Mouse (Mus musculus) hindbrain, embryonic 13.5 days (tissue): Measurements from ENCODE around the gene Gm48552. TPM values are rescaled to one million over a fixed set of nuclear protein-coding genes. Genes with fewer than 3 reads are reported as not detected.
A peak's percentile ranks its signal among the peaks of the same experiment; 100 is the strongest.

Source experiments
- ATAC-seq: fragments of 200-750 bp; cut with Nextera tagmentation; 2 replicates; pipeline ENCODE4 v1.8.0; 2017; ENCODE audit warnings: moderate TSS enrichment; ENCODE audit not compliant: low FRiP score
- H3K27ac ChIP-seq: fragments of 300-500 bp; sonication (generic); 2 replicates; pipeline ENCODE4 v1.5.1; 2015; ENCODE audit warnings: inconsistent platforms, mild to moderate bottlenecking, moderate library complexity
- H3K27me3 ChIP-seq: fragments of 300-500 bp; sonication (generic); 2 replicates; pipeline ENCODE4 v1.6.1; 2015; ENCODE audit warnings: mild to moderate bottlenecking, inconsistent platforms
- H3K36me3 ChIP-seq: fragments of 300-500 bp; sonication (generic); 2 replicates; pipeline ENCODE4 v1.6.1; 2015; ENCODE audit warnings: mild to moderate bottlenecking, inconsistent platforms
- H3K4me1 ChIP-seq: fragments of 300-500 bp; sonication (generic); replicated peaks from 2 replicates; pipeline ENCODE4 v1.6.1; 2015; ENCODE audit warnings: inconsistent platforms
- H3K4me2 ChIP-seq: fragments of 300-500 bp; sonication (generic); 2 replicates; pipeline ENCODE4 v1.6.1; 2015; ENCODE audit warnings: inconsistent platforms, mild to moderate bottlenecking, moderate library complexity
- H3K4me3 ChIP-seq: fragments of 300-500 bp; sonication (generic); 2 replicates; pipeline ENCODE4 v1.5.1; 2015; ENCODE audit warnings: mild to moderate bottlenecking, inconsistent platforms
- H3K9ac ChIP-seq: fragments of 300-500 bp; sonication (generic); 2 replicates; pipeline ENCODE4 v1.6.1; 2015; ENCODE audit warnings: mild to moderate bottlenecking, inconsistent platforms
- H3K9me3 ChIP-seq: fragments of 300-500 bp; sonication (generic); 2 replicates; pipeline ENCODE4 v1.6.1; 2016; ENCODE audit warnings: inconsistent platforms
- WGBS: fragments of 180-500 bp; shearing (Covaris S2); methylation state at CpG from one replicate; pipeline ENCODE4 v1.1.7; 2015; 5-methylcytosine and 5-hydroxymethylcytosine counted together
- polyA plus RNA-seq: library from polyadenylated mRNA; unstranded; fragments of >200 nt; fragmentation: Nextera tagmentation; extraction: Ambion mirVana; gene quantifications from 2 replicates; pipeline ENCODE4 v1.2.1, GENCODE M21; 2015

Gene Gm48552
- polyA plus RNA-seq, 1 experiment from 2014 or later = 2.0 TPM

GRCm38 (mm10) chr10:81351678-81352291, 37.0 kb upstream of the Gm48552 start:
- Histone ChIP-seq H3K4me3 (no peak overlapping the region), H3K4me2 (no peak overlapping the region), H3K36me3 (no peaks in the 10 kb centered on the region), H3K4me1 (peaks cover 21% of the 10 kb centered on the region), H3K27ac (no peak overlapping the region), H3K9ac (no peak overlapping the region), H3K9me3 (no peaks in the 10 kb centered on the region), H3K27me3 (peaks cover 27% of the 10 kb centered on the region)
- WGBS = 30% methylated on average over 9 of the region's 9 CpGs
- no peak for ATAC-seq

GRCm38 (mm10) chr10:81354738-81355477, 33.9 kb upstream of the Gm48552 start:
- H3K27me3 ChIP-seq = peaks cover 14% of the 10 kb centered on the region
- no peaks in the 10 kb centered on the region for H3K36me3 ChIP-seq
- WGBS = 68% methylated on average over 9 of the region's 9 CpGs
- no peak overlapping the region for H3K27ac ChIP-seq
- no peak for ATAC-seq
- no peaks in the 10 kb centered on the region for H3K9me3 ChIP-seq
- H3K4me1 ChIP-seq = peaks cover 24% of the 10 kb centered on the region
- no peak overlapping the region for H3K4me3 ChIP-seq
- H3K4me2 ChIP-seq = no peak overlapping the region
- H3K9ac ChIP-seq = no peak overlapping the region

DNA sequence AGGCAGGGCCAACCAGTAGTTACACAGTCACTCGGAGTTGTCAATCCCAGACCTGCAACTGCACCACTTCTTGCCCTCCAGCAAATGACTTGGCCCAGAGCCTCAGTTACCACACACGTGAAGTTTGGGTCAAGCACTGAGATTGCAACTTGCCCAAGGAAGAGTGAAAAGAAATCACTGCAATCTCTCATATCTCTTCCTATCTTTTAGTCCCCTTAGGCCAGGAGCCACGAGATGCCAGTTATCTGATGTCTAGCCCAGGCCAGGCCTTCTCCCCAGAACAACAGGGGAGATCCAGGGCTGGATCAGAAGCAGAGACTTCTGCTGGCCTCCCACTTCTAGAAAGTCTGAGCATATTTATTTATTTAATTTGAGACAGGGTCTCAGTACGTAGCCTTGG, 33.3 kb upstream of the Gm48552 start:
- Histone ChIP-seq H3K4me3 (no peak overlapping the region), H3K36me3 (no peaks in the 10 kb centered on the region), H3K27me3 (peaks cover 14% of the 10 kb centered on the region), H3K4me2 (no peak overlapping the region), H3K4me1 (peaks cover 24% of the 10 kb centered on the region), H3K9ac (no peak overlapping the region), H3K9me3 (no peaks in the 10 kb centered on the region), H3K27ac (no peak overlapping the region)
- no peak for ATAC-seq
- 87% methylated on average over 4 of the region's 4 CpGs for WGBS

DNA sequence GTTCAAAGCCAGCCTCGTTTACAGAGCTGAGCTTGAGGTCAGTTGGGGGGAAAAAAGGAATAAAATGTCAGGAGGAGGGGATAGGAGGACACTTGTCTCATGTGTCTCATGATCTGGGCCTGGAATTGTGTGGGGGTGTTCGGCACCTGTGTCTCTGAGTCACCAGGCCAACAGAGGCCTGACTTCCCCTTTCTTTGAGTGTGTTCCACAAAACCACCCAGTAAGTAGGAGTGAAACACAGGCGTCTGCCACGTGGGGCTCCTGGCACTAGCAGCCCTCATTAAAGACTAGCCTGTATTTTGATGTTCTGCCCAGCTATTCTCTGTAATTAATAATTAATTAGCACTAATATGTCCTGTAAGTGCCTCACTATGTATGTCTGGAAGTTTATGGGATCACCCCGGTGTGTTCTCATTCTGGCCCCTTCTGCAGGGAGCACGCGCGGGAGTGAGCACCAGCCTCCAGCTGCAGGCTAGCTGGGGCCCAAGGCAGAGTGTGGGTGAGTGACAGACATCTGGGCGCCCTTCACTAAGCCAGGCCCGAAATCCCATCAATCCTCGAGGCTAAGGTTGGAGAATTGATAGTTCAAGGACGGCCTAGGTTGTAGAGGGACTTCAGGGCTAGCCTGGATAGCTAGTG, 32.3 kb upstream of the Gm48552 start:
- no peak overlapping the region for H3K4me3 ChIP-seq
- H3K4me1 ChIP-seq = peaks cover 32% of the 10 kb centered on the region
- peaks cover 6% of the 10 kb centered on the region; the same call in 1 of the 2 replicates for H3K36me3 ChIP-seq
- 0 out of 2 replicates have a peak overlapping the region, but pooled peaks have one; percentile 91 for H3K4me2 ChIP-seq
- no peaks in the 10 kb centered on the region for H3K9me3 ChIP-seq
- 57% methylated on average over 12 of the region's 12 CpGs for WGBS
- ATAC-seq = peak; percentile 9; the same call in 1 of the 2 replicates
- no peak overlapping the region for H3K27ac ChIP-seq
- peak overlapping the region; percentile 0; the same call in 1 of the 2 replicates for H3K9ac ChIP-seq
- peaks cover 14% of the 10 kb centered on the region for H3K27me3 ChIP-seq

DNA sequence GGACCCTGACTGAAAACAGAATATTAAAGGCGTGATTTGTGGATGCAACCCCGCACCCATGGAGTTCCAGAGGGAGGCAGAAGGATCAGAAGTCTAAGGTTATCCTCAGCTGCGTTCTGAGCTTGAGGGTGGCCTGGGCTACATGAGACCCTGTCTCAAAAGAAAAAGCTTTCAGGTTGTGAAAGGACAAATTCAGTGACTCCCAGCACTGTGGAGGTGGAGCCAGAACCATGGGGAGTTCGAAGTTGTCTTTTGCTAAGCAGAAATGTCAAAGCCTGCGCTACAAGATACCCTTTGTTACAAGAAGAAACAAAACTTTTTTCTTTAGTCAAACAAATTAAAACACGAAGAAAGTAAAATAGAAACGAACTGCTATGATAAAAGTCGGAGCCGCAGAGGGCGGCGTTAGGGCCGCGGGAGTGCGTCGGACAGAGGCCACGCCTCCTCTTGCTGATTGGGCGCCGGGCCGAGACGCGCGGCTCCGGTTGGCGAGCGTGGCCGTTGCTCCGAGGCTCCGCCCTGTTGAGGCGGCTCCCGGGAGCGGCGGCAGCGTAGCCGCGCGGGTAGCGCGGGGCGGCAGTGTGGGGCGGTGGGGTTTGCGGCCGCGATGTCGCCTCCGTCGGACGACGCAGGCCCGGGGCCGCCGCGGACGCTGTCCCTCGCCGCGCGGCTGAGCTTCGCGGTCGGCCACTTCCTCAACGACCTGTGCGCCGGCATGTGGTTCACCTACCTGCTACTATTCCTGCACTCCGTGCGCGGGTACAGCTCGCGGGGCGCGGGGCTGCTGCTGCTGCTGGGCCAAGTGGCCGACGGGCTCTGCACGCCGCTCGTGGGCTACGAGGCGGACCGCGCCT, 31.6 kb upstream of the Gm48552 start, which contains the start of gene Mfsd12:
Gene Mfsd12 (plus strand): TSS at position 501 of the 854 bp plus-strand sequence.
- H3K4me3 ChIP-seq = peak within 1 kb of the TSS; percentile 59
- peaks cover 10% of the 10 kb centered on the region for H3K36me3 ChIP-seq
- peaks cover 32% of the 10 kb centered on the region for H3K4me1 ChIP-seq
- H3K9me3 ChIP-seq = no peaks in the 10 kb centered on the region
- peak within 1 kb of the TSS; percentile 83 for H3K9ac ChIP-seq
- WGBS = 2% methylated on average over 79 of the region's 79 CpGs
- H3K27ac ChIP-seq = peak within 1 kb of the TSS; percentile 45; the same call in 1 of the 2 replicates
- peaks cover 14% of the 10 kb centered on the region for H3K27me3 ChIP-seq
- peak; percentile 92 for ATAC-seq
- H3K4me2 ChIP-seq = peak within 1 kb of the TSS; percentile 91

GRCm38 (mm10) chr10:81358209-81358608, 30.6 kb upstream of the Gm48552 start:
- H3K4me3 ChIP-seq = peak overlapping the region; percentile 59
- H3K4me2 ChIP-seq = peak overlapping the region; percentile 91
- H3K27me3 ChIP-seq = peaks cover 21% of the 10 kb centered on the region
- no peak overlapping the region for H3K27ac ChIP-seq
- no peaks in the 10 kb centered on the region for H3K9me3 ChIP-seq
- ATAC-seq = 0 out of 2 replicates have a peak, but pooled peaks have one; percentile 6
- WGBS = 28% methylated on average over 4 of the region's 4 CpGs
- H3K4me1 ChIP-seq = peaks cover 32% of the 10 kb centered on the region
- H3K9ac ChIP-seq = peak overlapping the region; percentile 83
- peaks cover 15% of the 10 kb centered on the region for H3K36me3 ChIP-seq

GRCm38 (mm10) chr10:81358841-81359240, 30.0 kb upstream of the Gm48552 start:
- peaks cover 27% of the 10 kb centered on the region for H3K27me3 ChIP-seq
- H3K36me3 ChIP-seq = peaks cover 15% of the 10 kb centered on the region
- H3K4me2 ChIP-seq = peak overlapping the region; percentile 91
- WGBS = 58% methylated on average over 1 of the region's 1 CpGs
- no peaks in the 10 kb centered on the region for H3K9me3 ChIP-seq
- H3K27ac ChIP-seq = no peak overlapping the region
- H3K4me3 ChIP-seq = peak overlapping the region; percentile 59; the same call in 1 of the 2 replicates
- peak overlapping the region; percentile 83 for H3K9ac ChIP-seq
- peaks cover 38% of the 10 kb centered on the region for H3K4me1 ChIP-seq
- no peak for ATAC-seq

GRCm38 (mm10) chr10:81360721-81361120, 28.1 kb upstream of the Gm48552 start:
- H3K4me3 ChIP-seq = no peak overlapping the region
- 68% methylated on average over 8 of the region's 8 CpGs for WGBS
- peaks cover 43% of the 10 kb centered on the region for H3K27me3 ChIP-seq
- H3K9ac ChIP-seq = peak overlapping the region; percentile 43; the same call in 1 of the 2 replicates
- no peaks in the 10 kb centered on the region for H3K9me3 ChIP-seq
- no peak for ATAC-seq
- H3K27ac ChIP-seq = no peak overlapping the region
- H3K4me1 ChIP-seq = peaks cover 56% of the 10 kb centered on the region
- H3K4me2 ChIP-seq = no peak overlapping the region
- peaks cover 15% of the 10 kb centered on the region for H3K36me3 ChIP-seq

DNA sequence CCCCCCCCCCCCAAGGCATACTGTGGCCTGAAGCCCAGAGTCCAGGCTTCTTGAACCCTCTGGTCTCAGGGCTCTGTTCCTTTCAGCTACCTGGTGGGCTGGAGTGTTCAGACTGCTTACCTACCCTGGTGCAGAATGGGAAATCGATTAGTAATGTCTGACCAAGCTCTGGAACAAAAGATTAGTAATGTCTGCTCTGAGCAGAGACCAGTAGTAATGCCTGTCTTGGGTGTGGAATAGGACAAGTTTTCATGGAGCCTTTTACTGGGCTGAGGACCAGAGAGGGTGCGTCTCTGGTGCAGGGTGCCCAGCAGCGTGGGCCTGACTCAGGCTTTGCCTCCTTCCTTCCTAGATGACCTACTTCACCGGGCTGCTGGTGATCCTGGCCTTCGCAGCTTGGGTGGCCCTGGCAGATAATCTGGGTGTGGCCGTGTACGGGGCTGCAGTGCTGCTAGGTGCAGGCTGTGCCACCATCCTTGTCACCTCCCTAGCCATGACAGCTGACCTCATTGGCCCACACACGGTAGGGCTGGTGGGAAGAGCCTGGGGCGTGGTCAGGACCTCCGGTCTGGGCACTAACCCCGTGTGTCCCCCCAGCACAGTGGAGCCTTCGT, 26.4 kb upstream of the Gm48552 start:
- Histone ChIP-seq H3K36me3 (peaks cover 31% of the 10 kb centered on the region), H3K4me1 (peaks cover 64% of the 10 kb centered on the region), H3K9me3 (no peaks in the 10 kb centered on the region), H3K9ac (no peak overlapping the region), H3K27me3 (peaks cover 44% of the 10 kb centered on the region), H3K27ac (no peak overlapping the region), H3K4me2 (no peak overlapping the region), H3K4me3 (no peak overlapping the region)
- 79% methylated on average over 12 of the region's 12 CpGs for WGBS
- ATAC-seq = no peak

- H3K9ac ChIP-seq = peak overlapping the region; percentile 63
- 10% methylated on average over 54 of the region's 54 CpGs for WGBS
- H3K27ac ChIP-seq = no peak overlapping the region
- peak overlapping the region; percentile 52 for H3K4me2 ChIP-seq
- H3K4me3 ChIP-seq = peak overlapping the region; percentile 30
- peaks cover 43% of the 10 kb centered on the region for H3K36me3 ChIP-seq
- no peak for ATAC-seq
- peaks cover 54% of the 10 kb centered on the region for H3K4me1 ChIP-seq
- H3K27me3 ChIP-seq = peaks cover 42% of the 10 kb centered on the region
- H3K9me3 ChIP-seq = no peaks in the 10 kb centered on the region
Measured at GRCm38 (mm10) chr10:81363436-81364346, 25.1 kb upstream of the Gm48552 start.
